Mouse (Mus musculus) bone marrow macrophage, adult 2 months (primary cell): Measurements from ENCODE around the gene Teddm3.

ENCODE experiments used
- CTCF ChIP-seq: IDR thresholded peaks from 2 replicates; pipeline ENCODE4 v1.5.1; 2012; ENCODE audit warnings: low read depth, mild to moderate bottlenecking, low read length, moderate library complexity
- POLR2A ChIP-seq: IDR thresholded peaks from 2 replicates; pipeline ENCODE4 v1.6.1; 2012; ENCODE audit warnings: mild to moderate bottlenecking, low read depth, low read length, borderline replicate concordance

DNA sequence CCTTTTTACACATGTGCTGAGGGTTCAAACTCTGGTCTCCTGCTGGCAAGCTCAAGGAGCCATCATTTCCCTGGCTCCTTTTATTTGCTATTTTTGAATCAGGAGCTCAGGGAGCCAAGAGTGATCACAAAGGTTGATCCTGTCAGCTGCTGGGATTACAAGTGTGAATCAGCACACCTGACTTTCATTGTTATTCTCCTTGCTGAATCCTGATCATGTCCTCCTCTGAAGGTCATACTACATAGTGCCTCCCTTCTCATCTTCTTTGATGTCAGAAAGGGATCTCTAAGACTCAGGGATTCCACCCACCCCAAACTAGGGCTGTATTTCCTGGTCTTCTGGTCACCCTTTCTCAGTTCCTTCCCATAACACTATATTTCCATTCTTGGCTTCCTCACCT lies 3.9 kb downstream of the Teddm3 start:
- TF ChIP-seq POLR2A: no peak
- no peak for TF ChIP-seq CTCF
